Comparison of ENCODE assay signal across 11 mouse cellular contexts in genomic region chr7:101316591-101317001, GRCm38 (mm10). TPM values are rescaled to one million over a fixed set of nuclear protein-coding genes. Genes with fewer than 3 reads are reported as not detected.
DNase-seq lines count a peak whose midpoint lies in the region; ATAC-seq and TF ChIP-seq lines count a peak whose summit lies in the region.
"Had no signal": no experiment of that assay in that cellular context is flagged by ENCODE, and none has a peak within 500 bp of the region (broad histone marks: within the 10 kb centered on the region; RNA-seq: fewer than 3 reads in every experiment).

No protein-coding gene starts in this region.

- H3K27me3 ChIP-seq in testis, adult 2 months (ENCODE audit: control insufficient read depth, insufficient read depth, low read length) = no peaks in the 10 kb centered on the region
- H3K27me3 ChIP-seq in liver, postnatal 0 days (ENCODE audit: insufficient read depth, low read length) = no peaks in the 10 kb centered on the region

- H3K27ac ChIP-seq in testis, adult 2 months (ENCODE audit: control insufficient read depth, insufficient read depth, low read depth, low read length) = no peak overlapping the region
- peak overlapping the region; percentile 52 for H3K27ac ChIP-seq in liver, postnatal 0 days (ENCODE audit: low read depth)
- H3K27ac ChIP-seq: macrophage had no signal

- no peak overlapping the region for H3K9ac ChIP-seq in liver, postnatal 0 days (replicated peaks)

- peak; percentile 83 for TF ChIP-seq EP300 in liver, postnatal 0 days (IDR thresholded peaks at IDR 0.05; ENCODE audit: low read depth)

- peak; percentile 9 for ATAC-seq in liver, postnatal 0 days
- peak; percentile 66 for ATAC-seq in megakaryocyte-erythroid progenitor cell, adult 5-6 weeks (replicated peaks; ENCODE audit: low FRiP score, low TSS enrichment, poor library complexity, severe bottlenecking)
- no peak for ATAC-seq in CD4-positive, CD25-positive, alpha-beta regulatory T cell, adult 4 months

- no peaks in the 10 kb centered on the region for H3K36me3 ChIP-seq in testis, adult 2 months (ENCODE audit: control insufficient read depth, insufficient read depth, low read length)
- no peaks in the 10 kb centered on the region for H3K36me3 ChIP-seq in liver, postnatal 0 days (replicated peaks; ENCODE audit: insufficient read depth, low read length)

- no peak overlapping the region for H3K4me2 ChIP-seq in liver, postnatal 0 days (ENCODE audit: low read depth, low read length)

- peaks cover 9% of the 10 kb centered on the region for H3K4me1 ChIP-seq in testis, adult 2 months (ENCODE audit: control insufficient read depth, insufficient read depth, low read length)
- peaks cover 57% of the 10 kb centered on the region for H3K4me1 ChIP-seq in liver, postnatal 0 days (ENCODE audit: insufficient read depth)

- no peak for TF ChIP-seq POLR2A in testis, adult 2 months (IDR thresholded peaks at IDR 0.05; ENCODE audit: control insufficient read depth, low read depth, low read length)

- DNase-seq in testis, postnatal 14 days (ENCODE audit: low spot score) = no peak
- DNase-seq in liver, postnatal 0 days = no peak
- DNase-seq in right cerebral cortex, postnatal 36 days (ENCODE audit: low spot score in 2 of 2) = no peak
- DNase-seq in cerebellum, postnatal 4 days (ENCODE audit: low spot score in 2 of 2) = no peak
- no peak for DNase-seq in frontal cortex, postnatal 10 days (ENCODE audit: low spot score in 2 of 2)
- DNase-seq: gastrocnemius, postnatal 10 days; right cerebral cortex, adult 18-20 months had no signal

- 14% methylated on average over 6 of the region's 6 CpGs for WGBS in liver, postnatal 0 days (ENCODE audit: insufficient replicate concordance)

- peak overlapping the region; percentile 16 for H3K4me3 ChIP-seq in testis, adult 2 months (ENCODE audit: control insufficient read depth, low read depth, low read length)
- no peak overlapping the region for H3K4me3 ChIP-seq in liver, postnatal 0 days (ENCODE audit: low read depth, low read length)

- H3K9me3 ChIP-seq in liver, postnatal 0 days (ENCODE audit: low read length) = no peaks in the 10 kb centered on the region

- TF ChIP-seq CTCF in testis, adult 2 months (IDR thresholded peaks at IDR 0.05; ENCODE audit: control insufficient read depth, insufficient read depth, insufficient replicate concordance, low read depth, low read length) = no peak
- no peak for TF ChIP-seq CTCF in liver, postnatal 0 days (IDR thresholded peaks at IDR 0.05; ENCODE audit: low read depth)

RNA-seq across cellular contexts. Expression of gene Stard10, which starts 0.3 kb away (rescaled TPM):
- 619 and 654 TPM in 2 replicates for polyA plus RNA-seq in testis, adult 2 months (2012; rRNA removed)
- polyA plus RNA-seq in liver, postnatal 0 days (2015; fragmentation: Nextera tagmentation; extraction: Ambion mirVana) = 361 and 384 TPM in 2 replicates
- 257 and 310 TPM in 2 replicates for total RNA-seq in megakaryocyte-erythroid progenitor cell, adult 5-6 weeks (2014; fragmentation: Nextera tagmentation)
- total RNA-seq in megakaryocyte-erythroid progenitor cell, adult 5-6 weeks (2017) = 103 and 198 TPM in 2 replicates
- polyA plus RNA-seq in CD4-positive, CD25-positive, alpha-beta regulatory T cell, adult 4 months (2017; shearing (Covaris generic)) = 1 to 10 TPM in 1 of 2 experiments, under 1 TPM in 1; 0.76 to 4.8 TPM

RNA-seq across cellular contexts. Expression of gene Atg16l2, which starts 14.5 kb away (rescaled TPM):
- 2.2 and 2.9 TPM in 2 replicates for polyA plus RNA-seq in testis, adult 2 months (2012; rRNA removed)
- 4.9 and 5.3 TPM in 2 replicates for polyA plus RNA-seq in liver, postnatal 0 days (2015; fragmentation: Nextera tagmentation; extraction: Ambion mirVana)
- 6.1 and 15.3 TPM in 2 replicates for total RNA-seq in megakaryocyte-erythroid progenitor cell, adult 5-6 weeks (2014; fragmentation: Nextera tagmentation)
- 0.70 and 1.6 TPM in 2 replicates for total RNA-seq in megakaryocyte-erythroid progenitor cell, adult 5-6 weeks (2017)
- polyA plus RNA-seq in CD4-positive, CD25-positive, alpha-beta regulatory T cell, adult 4 months (2017; shearing (Covaris generic)) = 10 to 100 TPM; 46.7 to 58.1 TPM

RNA-seq across cellular contexts. Expression of gene Arap1, which starts 31.3 kb away (rescaled TPM):
- 4.9 and 7.9 TPM in 2 replicates for polyA plus RNA-seq in testis, adult 2 months (2012; rRNA removed)
- polyA plus RNA-seq in liver, postnatal 0 days (2015; fragmentation: Nextera tagmentation; extraction: Ambion mirVana) = 16.0 and 18.1 TPM in 2 replicates
- total RNA-seq in megakaryocyte-erythroid progenitor cell, adult 5-6 weeks (2014; fragmentation: Nextera tagmentation) = 68.9 and 88.4 TPM in 2 replicates
- 20.1 and 31.0 TPM in 2 replicates for total RNA-seq in megakaryocyte-erythroid progenitor cell, adult 5-6 weeks (2017)
- 10 to 100 TPM; 35.9 to 67.2 TPM for polyA plus RNA-seq in CD4-positive, CD25-positive, alpha-beta regulatory T cell, adult 4 months (2017; shearing (Covaris generic))

Comparison
In these comparisons a context has a peak if more than half of its experiments do, and no peak if none do; other contexts are left out.
1. RNA of gene Stard10, which starts 0.3 kb away (polyA plus RNA-seq): 619 to 654 TPM in testis, adult 2 months and 361 to 384 TPM in liver, postnatal 0 days; 0.76 to 4.8 TPM in CD4-positive, CD25-positive, alpha-beta regulatory T cell, adult 4 months; every median in the first group is over 10 times any median in the second.